Mouse (Mus musculus) urinary bladder, postnatal 0 days (tissue): ENCODE measurements around the gene Ctcf. TPM values are rescaled to one million over a fixed set of nuclear protein-coding genes. Genes with fewer than 3 reads are reported as not detected.

Source experiments
- microRNA counts: library from miRNA; unstranded; fragments of <30 nt; microRNA quantifications from one replicate; lab custom pipeline; 2016
- microRNA-seq: library from miRNA; unstranded; fragments of <30 nt; microRNA quantifications from one replicate; pipeline ENCODE4, GENCODE M21; 2016
- polyA plus RNA-seq: library from polyadenylated mRNA; unstranded; fragments of >200 nt; fragmentation: Nextera tagmentation; extraction: Ambion mirVana; gene quantifications from 2 replicates; pipeline ENCODE4 v1.2.1, GENCODE M21; 2015

Ctcf gene
- 40.8 and 44.2 TPM in 2 replicates for polyA plus RNA-seq

GRCm38 (mm10) chr8:105636018-105636962 lies at the start of gene Ctcf:
Ctcf (plus strand) TSS chr8:105636568.

GRCm38 (mm10) chr8:105604804-105605381 lies 31.5 kb upstream of the Ctcf start, which contains the start of gene Ripor1:
Ripor1 (plus strand) TSS chr8:105605255.

GRCm38 (mm10) chr8:105636963-105637510 lies 669 bp downstream of the Ctcf start, which contains the start of gene Agrp:
Agrp (minus strand) TSS chr8:105637393.

GRCm38 (mm10) chr8:105685796-105686308 lies 49.5 kb downstream of the Ctcf start, which contains the start of gene Carmil2:
Carmil2 (plus strand) TSS chr8:105686274.

GRCm38 (mm10) chr8:105700966-105701824 lies 64.8 kb downstream of the Ctcf start, which contains the start of the genes Acd and Pard6a:
Acd (minus strand) TSS chr8:105701102.
Pard6a (plus strand) TSS chr8:105701148.

GRCm38 (mm10) chr8:105707498-105708403 lies 71.4 kb downstream of the Ctcf start, which contains the start of the genes 4933405L10Rik and Enkd1:
4933405L10Rik (plus strand) TSS chr8:105707655.
Enkd1 (minus strand) TSS chr8:105708210.

MicroRNAs within 50 kb of the gene (microRNA counts, 519-probe panel; counts per million panel counts)
- 2,983 counts per million, percentile 46 among the panel's probes with 10 or more counts for microRNA mmu-miR-1966 (lab: Ali Mortazavi, UCI)

Small RNA genes within 50 kb of the gene (microRNA-seq; reads per million reads assigned to microRNA genes)
- gene Mir1966, result not detected

Other genes starting within 250 kb of the Ctcf start
- not detected in 2 replicates for gene Kctd19, start 223.1 kb upstream of the Ctcf start, polyA plus RNA-seq
- 0.14 and 0.34 TPM in 2 replicates for gene Lrrc36, start 223.0 kb upstream of the Ctcf start, polyA plus RNA-seq
- gene Tppp3, start 165.0 kb upstream of the Ctcf start, polyA plus RNA-seq, result 44.9 and 57.8 TPM in 2 replicates
- gene Zdhhc1, start 139.7 kb upstream of the Ctcf start, polyA plus RNA-seq, result 19.3 and 20.5 TPM in 2 replicates
- 0.51 and 0.60 TPM in 2 replicates for gene Hsd11b2, start 117.8 kb upstream of the Ctcf start, polyA plus RNA-seq
- gene Atp6v0d1, start 70.5 kb upstream of the Ctcf start, polyA plus RNA-seq, result 87.1 and 100.0 TPM in 2 replicates
- gene Ripor1, start 31.3 kb upstream of the Ctcf start, polyA plus RNA-seq, result 17.4 and 20.9 TPM in 2 replicates
- gene Agrp, start 825 bp downstream of the Ctcf start, polyA plus RNA-seq, result 9.2 and 13.5 TPM in 2 replicates
- gene Carmil2, start 49.7 kb downstream of the Ctcf start, polyA plus RNA-seq, result 0.08 and 0.12 TPM in 2 replicates
- 28.8 and 29.9 TPM in 2 replicates for gene Acd, start 64.5 kb downstream of the Ctcf start, polyA plus RNA-seq
- 10.8 and 11.4 TPM in 2 replicates for gene Pard6a, start 64.6 kb downstream of the Ctcf start, polyA plus RNA-seq
- not detected in 2 replicates for gene 4933405L10Rik, start 71.1 kb downstream of the Ctcf start, polyA plus RNA-seq
- gene Enkd1, start 71.6 kb downstream of the Ctcf start, polyA plus RNA-seq, result 6.3 and 6.6 TPM in 2 replicates
- gene Gfod2, start 122.1 kb downstream of the Ctcf start, polyA plus RNA-seq, result 8.4 and 11.5 TPM in 2 replicates
- gene Ranbp10, start 190.8 kb downstream of the Ctcf start, polyA plus RNA-seq, result 5.3 and 5.5 TPM in 2 replicates
- not detected in 2 replicates for gene Tsnaxip1, start 191.2 kb downstream of the Ctcf start, polyA plus RNA-seq
- gene Cenpt, start 216.7 kb downstream of the Ctcf start, polyA plus RNA-seq, result 12.8 and 15.9 TPM in 2 replicates
- 34.7 and 37.6 TPM in 2 replicates for gene Thap11, start 218.6 kb downstream of the Ctcf start, polyA plus RNA-seq
- 135 and 151 TPM in 2 replicates for gene Nutf2, start 224.0 kb downstream of the Ctcf start, polyA plus RNA-seq
- 16.9 and 18.8 TPM in 2 replicates for gene Edc4, start 244.3 kb downstream of the Ctcf start, polyA plus RNA-seq